Mouse (Mus musculus) bone marrow macrophage, adult 2 months (primary cell): Measurements from ENCODE around the gene 1700029F12Rik.

Experiments used
- CTCF ChIP-seq: IDR thresholded peaks from 2 replicates; pipeline ENCODE4 v1.5.1; 2012; ENCODE audit warnings: low read depth, mild to moderate bottlenecking, low read length, moderate library complexity
- POLR2A ChIP-seq: IDR thresholded peaks from 2 replicates; pipeline ENCODE4 v1.6.1; 2012; ENCODE audit warnings: mild to moderate bottlenecking, low read depth, low read length, borderline replicate concordance

GRCm38 (mm10) chr13:96990561-96991265 lies 43.4 kb downstream of the 1700029F12Rik start:
- TF ChIP-seq POLR2A (no peak), CTCF (no peak)
